Mouse (Mus musculus): ENCODE measurements around the gene Lrrc8c. TPM values are rescaled to one million over a fixed set of nuclear protein-coding genes. Genes with fewer than 3 reads are reported as not detected.
A peak's percentile ranks its signal among the peaks of the same experiment; 100 is the strongest.
"Not testable (repeated sequence)": the region's sequence is repeated elsewhere in the genome, so short reads cannot be mapped to it uniquely, and the experiment has no call there.

The Lrrc8c gene
- total and polyA plus RNA-seq, 3 experiments: 33.0 to 46.0 TPM; not detected in 1

DNA sequence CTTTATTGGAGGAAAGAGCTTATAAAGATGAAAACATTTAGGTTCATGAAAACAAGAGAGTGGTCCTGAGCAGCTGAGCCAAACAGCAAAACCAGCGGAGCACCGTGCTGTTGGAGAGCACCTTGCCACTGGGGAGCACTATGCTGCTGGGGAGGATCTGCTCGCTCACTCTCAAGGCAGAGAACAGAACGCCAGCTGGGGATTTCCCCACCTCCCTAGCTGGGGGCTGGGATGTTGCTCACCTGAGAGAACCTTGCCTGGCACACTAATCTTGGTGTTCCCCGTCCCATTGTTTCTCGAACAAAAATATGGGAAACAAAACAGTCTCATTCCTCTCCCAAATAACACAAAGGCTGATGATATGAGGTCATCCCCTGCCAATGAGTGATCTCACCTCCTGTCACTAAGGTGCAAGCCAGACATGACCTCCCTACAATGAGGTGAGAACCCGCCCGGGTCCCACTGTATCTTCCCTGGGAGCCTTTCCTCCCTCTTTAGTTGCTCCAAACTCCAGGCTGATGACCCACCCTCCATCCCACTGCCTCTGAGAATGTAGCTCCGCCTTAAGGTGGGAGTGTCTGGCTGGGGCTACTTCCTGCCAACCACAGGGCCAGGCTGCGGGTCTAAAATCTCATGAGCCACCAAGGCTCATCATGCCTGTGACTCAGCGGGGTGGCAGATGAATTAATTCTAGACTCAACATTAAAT is 117.5 kb downstream of the Lrrc8c start:
- Histone ChIP-seq H3K27me3 (ENCODE audit: control insufficient read depth in 1 of 2, insufficient read depth in 2 of 2, low read length in 2 of 2) (no peaks in the 10 kb centered on the region), H3K36me3 (ENCODE audit: control insufficient read depth in 1 of 2, insufficient read depth in 2 of 2, low read length in 2 of 2) (peaks cover 0 to 16% of the 10 kb centered on the region in 2 experiments; a peak in 2 of 4 replicates)
- DNase-seq (ENCODE audit: low read depth, low spot score): peak; percentile 48

DNA sequence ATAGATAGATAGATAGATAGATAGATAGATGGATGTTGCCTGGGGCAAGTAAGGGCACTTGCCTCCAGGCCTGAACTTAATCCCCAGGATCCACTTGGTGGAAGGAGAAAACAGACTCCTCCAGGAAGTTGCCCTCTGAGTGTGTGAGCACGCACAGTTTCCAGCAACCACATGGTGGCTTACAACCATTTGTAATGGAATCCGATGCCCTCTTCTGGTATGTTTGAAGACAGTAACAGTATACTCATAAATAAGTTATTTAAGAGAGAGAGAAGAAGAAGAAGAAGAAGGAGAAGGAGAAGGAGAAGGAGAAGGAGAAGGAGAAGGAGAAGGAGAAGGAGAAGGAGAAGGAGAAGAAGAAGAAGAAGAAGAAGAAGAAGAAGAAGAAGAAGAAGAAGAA is 119.1 kb downstream of the Lrrc8c start:
- Histone ChIP-seq H3K4me1 (ENCODE audit: control insufficient read depth in 1 of 2, insufficient read depth in 2 of 2, low read length in 2 of 2) (peaks cover 27 to 43% of the 10 kb centered on the region in 2 experiments), H3K36me3 (ENCODE audit: control insufficient read depth in 1 of 2, insufficient read depth in 2 of 2, low read length in 2 of 2) (peaks cover 0 to 25% of the 10 kb centered on the region in 2 experiments; a peak in 2 of 4 replicates), H3K27ac (ENCODE audit: control insufficient read depth, low read depth, low read length) (peak overlapping the region; percentile 83)
- TF ChIP-seq RAD21 (IDR thresholded peaks at IDR 0.05; ENCODE audit: low read depth, low read length) (peak; percentile 16), MYC (IDR thresholded peaks at IDR 0.05; ENCODE audit: low read depth, low read length) (peak; percentile 52; the same call in 1 of the 2 replicates), SMC3 (IDR thresholded peaks at IDR 0.05; ENCODE audit: low read depth, low read length) (peak; percentile 30; the same call in 1 of the 2 replicates), TBP (IDR thresholded peaks at IDR 0.05; ENCODE audit: low read depth, low read length) (0 out of 2 replicates have a peak, but pooled peaks have one; percentile 3), CTCF (IDR thresholded peaks at IDR 0.05 in 2 of 3, conservative IDR thresholded peaks at IDR 0.05 in 1 of 3; ENCODE audit: control insufficient read depth in 1 of 3, insufficient read depth in 1 of 3, low read depth in 2 of 3, low read length in 3 of 3, poor library complexity in 1 of 3, severe bottlenecking in 1 of 3) (peak in 2 of 3 experiments; percentile 5 to 30; a peak in 1 of 6 replicates)
- not testable (repeated sequence) for H3K9ac ChIP-seq (ENCODE audit: control insufficient read depth, low read depth, low read length, poor library complexity, severe bottlenecking); H3K27me3 ChIP-seq (ENCODE audit: control insufficient read depth in 1 of 2, insufficient read depth in 2 of 2, low read length in 2 of 2); H3K9me3 ChIP-seq (replicated peaks; ENCODE audit: insufficient read depth, low read length); H3K79me2 ChIP-seq (ENCODE audit: control insufficient read depth, insufficient read depth, low read length, poor library complexity); H3K4me3 ChIP-seq (ENCODE audit: control insufficient read depth in 1 of 2, insufficient read depth in 1 of 2, low read depth in 2 of 2, low read length in 2 of 2)
- DNase-seq (ENCODE audit: low read depth, low spot score): peak; percentile 54

More for the DNA sequence above, 117.5 kb downstream of the Lrrc8c start:
- Histone ChIP-seq H3K79me2 (ENCODE audit: control insufficient read depth, insufficient read depth, low read length, poor library complexity) (no peaks in the 10 kb centered on the region), H3K9me3 (replicated peaks; ENCODE audit: insufficient read depth, low read length) (no peaks in the 10 kb centered on the region), H3K4me1 (ENCODE audit: control insufficient read depth in 1 of 2, insufficient read depth in 2 of 2, low read length in 2 of 2) (peaks cover 14 to 29% of the 10 kb centered on the region in 2 experiments), H3K4me3 (ENCODE audit: control insufficient read depth in 1 of 2, insufficient read depth in 1 of 2, low read depth in 2 of 2, low read length in 2 of 2) (no peak overlapping the region), H3K27ac (ENCODE audit: control insufficient read depth, low read depth, low read length) (no peak overlapping the region), H3K9ac (ENCODE audit: control insufficient read depth, low read depth, low read length, poor library complexity, severe bottlenecking) (no peak overlapping the region)
- TF ChIP-seq POLR2AphosphoS5 (IDR thresholded peaks at IDR 0.05; ENCODE audit: borderline replicate concordance, low read depth, low read length) (no peak), TCF12 (IDR thresholded peaks at IDR 0.05; ENCODE audit: low read depth, low read length) (no peak), E2F4 (IDR thresholded peaks at IDR 0.05; ENCODE audit: borderline replicate concordance, low read depth, low read length) (no peak), ZKSCAN1 (IDR thresholded peaks at IDR 0.05; ENCODE audit: low read depth, low read length) (no peak), EP300 (IDR thresholded peaks at IDR 0.05; ENCODE audit: low read depth in 1 of 2, low read length in 2 of 2) (no peak), SIN3A (IDR thresholded peaks at IDR 0.05; ENCODE audit: low read length) (no peak), MYC (IDR thresholded peaks at IDR 0.05; ENCODE audit: low read depth, low read length) (no peak), POLR2A (IDR thresholded peaks at IDR 0.05; ENCODE audit: control insufficient read depth in 1 of 2, insufficient read depth in 1 of 2, low read depth in 1 of 2, low read length in 2 of 2, poor library complexity in 1 of 2) (no peak), RAD21 (IDR thresholded peaks at IDR 0.05; ENCODE audit: low read depth, low read length) (no peak), KAT2A (conservative IDR thresholded peaks at IDR 0.05; ENCODE audit: low read depth, low read length) (no peak), MYB (IDR thresholded peaks at IDR 0.05; ENCODE audit: low read depth, low read length) (no peak), MEF2A (IDR thresholded peaks at IDR 0.05; ENCODE audit: extremely low read depth, insufficient replicate concordance, low read depth, low read length, poor library complexity, severe bottlenecking) (no peak), ELF1 (IDR thresholded peaks at IDR 0.05; ENCODE audit: low read depth, low read length) (no peak), USF2 (IDR thresholded peaks at IDR 0.05; ENCODE audit: borderline replicate concordance in 1 of 2, insufficient read depth in 1 of 2, low read depth in 1 of 2, low read length in 2 of 2) (no peak), NRF1 (IDR thresholded peaks at IDR 0.05; ENCODE audit: insufficient read depth, low read depth, low read length, poor library complexity, severe bottlenecking) (no peak), POLR2AphosphoS2 (IDR thresholded peaks at IDR 0.05; ENCODE audit: low read length) (no peak), RCOR1 (IDR thresholded peaks at IDR 0.05; ENCODE audit: low read depth, low read length) (no peak), CTCF (IDR thresholded peaks at IDR 0.05 in 2 of 3, conservative IDR thresholded peaks at IDR 0.05 in 1 of 3; ENCODE audit: control insufficient read depth in 1 of 3, insufficient read depth in 1 of 3, low read depth in 2 of 3, low read length in 3 of 3, poor library complexity in 1 of 3, severe bottlenecking in 1 of 3) (no peak), ETS1 (IDR thresholded peaks at IDR 0.05; ENCODE audit: low read depth, low read length) (no peak)

Data from MEL (cell line).